Mouse (Mus musculus) heart, postnatal 10 days (tissue): ENCODE data around the gene Sfxn1. TPM values are rescaled to one million over a fixed set of nuclear protein-coding genes. Genes with fewer than 3 reads are reported as not detected.
A peak's percentile ranks its signal among the peaks of the same experiment; 100 is the strongest.

Experiments
- DNase-seq, 2 experiments: peaks; one replicate each; pipeline ENCODE4 v3.0.0; 2021
- intact Hi-C: fragments of 180-260 bp; cut with DNase I; formaldehyde crosslinking; loops from one replicate; pipeline ENCODE4 v1.15.1; 2025
- total RNA-seq, 2 experiments: library from RNA; stranded (reverse); gene quantifications; 2 replicates each; pipeline ENCODE4 v1.2.3; 2021

Sfxn1 gene
- total RNA-seq, 2 experiments from 2014 or later, result 11.4 to 12.0 TPM

DNA sequence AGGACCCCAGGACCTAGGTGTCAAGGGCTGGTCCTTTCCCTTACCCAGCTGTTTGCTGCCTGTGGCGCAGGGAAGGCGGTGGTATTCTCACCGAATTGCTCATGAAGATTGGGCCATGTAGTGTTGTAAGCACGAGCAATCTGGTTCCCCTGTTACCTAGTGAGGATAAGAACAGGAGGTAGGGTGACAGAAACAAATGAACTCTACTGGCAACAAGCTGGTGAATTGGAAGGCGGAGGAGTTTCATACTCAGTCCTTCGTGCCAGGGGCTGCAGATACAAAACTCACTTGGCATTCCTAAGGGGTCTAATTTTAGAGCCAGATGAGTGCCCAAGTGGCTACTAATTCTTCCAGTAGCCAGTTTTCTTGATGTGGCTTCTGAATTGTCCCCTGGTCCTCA, 4.4 kb downstream of the Sfxn1 start:
- no peak for DNase-seq
- intact Hi-C loops, result no loop called here

DNA sequence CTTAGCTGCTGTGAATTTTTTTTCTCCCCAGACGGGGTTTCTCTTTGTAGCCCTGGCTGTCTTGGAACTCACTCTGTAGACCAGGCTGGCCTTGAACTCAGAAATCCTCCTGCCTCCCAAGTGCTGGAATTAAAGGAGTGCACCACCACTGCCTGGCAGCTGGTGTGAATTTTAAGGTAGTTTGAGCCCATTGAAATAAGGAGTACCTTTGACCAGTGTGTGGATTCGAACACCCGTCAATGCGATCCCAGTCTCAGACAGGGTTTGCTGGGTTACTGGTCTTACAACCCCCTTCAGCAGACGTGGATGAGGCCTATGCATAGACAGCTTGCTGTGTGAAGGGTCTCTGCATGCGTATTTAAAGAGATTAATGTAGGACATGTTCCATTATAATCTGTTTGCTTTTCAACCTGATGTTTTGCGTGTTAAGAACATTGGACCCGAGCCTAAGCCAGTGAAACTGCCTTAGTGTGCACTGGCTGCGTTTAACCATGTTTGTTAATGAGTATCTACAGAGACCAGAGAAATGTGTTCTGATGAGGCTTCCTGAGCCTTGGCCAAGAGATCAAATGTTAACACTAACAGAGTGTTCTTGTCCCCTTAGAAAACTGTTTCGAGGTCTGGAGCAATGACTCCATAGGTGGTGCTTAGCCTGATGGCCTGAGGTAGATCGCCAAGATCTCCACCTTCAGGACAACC, 5.2 kb downstream of the Sfxn1 start:
- no peak for DNase-seq
- intact Hi-C loops, result no loop called here

DNA sequence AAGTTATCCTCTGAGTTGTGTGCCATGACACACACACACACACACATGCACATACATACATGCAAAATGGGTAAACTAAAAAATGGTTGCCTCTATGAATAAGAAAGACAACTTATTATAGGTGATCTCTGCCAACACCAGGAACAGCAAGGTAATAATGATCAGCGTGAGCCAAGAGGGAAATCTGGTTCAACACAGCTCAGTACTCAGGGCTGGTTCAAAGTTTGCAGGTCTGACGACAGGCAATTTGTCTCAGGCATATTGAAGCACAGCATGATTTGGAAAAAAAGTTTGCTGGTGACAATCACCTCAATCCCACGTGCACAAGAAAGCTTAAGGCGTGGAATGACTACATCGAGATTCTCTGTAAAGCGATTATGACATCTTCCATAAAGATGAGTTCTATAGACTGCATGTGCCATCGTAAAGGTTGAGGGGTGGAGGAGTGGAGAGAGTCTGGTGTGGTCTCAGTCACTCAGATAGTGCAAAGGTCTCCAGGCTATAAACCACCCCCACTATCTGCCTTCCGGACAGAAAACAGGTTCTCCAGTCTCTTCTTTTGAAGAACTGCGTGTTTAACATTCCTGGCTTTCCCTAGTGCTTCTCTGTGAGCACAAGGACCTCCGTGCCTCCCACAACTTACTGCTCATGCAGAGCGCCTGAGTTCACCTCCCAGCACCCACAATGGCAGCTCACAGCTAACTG, 6.0 kb downstream of the Sfxn1 start:
- intact Hi-C loops, result no loop called here
- DNase-seq, result no peak

DNA sequence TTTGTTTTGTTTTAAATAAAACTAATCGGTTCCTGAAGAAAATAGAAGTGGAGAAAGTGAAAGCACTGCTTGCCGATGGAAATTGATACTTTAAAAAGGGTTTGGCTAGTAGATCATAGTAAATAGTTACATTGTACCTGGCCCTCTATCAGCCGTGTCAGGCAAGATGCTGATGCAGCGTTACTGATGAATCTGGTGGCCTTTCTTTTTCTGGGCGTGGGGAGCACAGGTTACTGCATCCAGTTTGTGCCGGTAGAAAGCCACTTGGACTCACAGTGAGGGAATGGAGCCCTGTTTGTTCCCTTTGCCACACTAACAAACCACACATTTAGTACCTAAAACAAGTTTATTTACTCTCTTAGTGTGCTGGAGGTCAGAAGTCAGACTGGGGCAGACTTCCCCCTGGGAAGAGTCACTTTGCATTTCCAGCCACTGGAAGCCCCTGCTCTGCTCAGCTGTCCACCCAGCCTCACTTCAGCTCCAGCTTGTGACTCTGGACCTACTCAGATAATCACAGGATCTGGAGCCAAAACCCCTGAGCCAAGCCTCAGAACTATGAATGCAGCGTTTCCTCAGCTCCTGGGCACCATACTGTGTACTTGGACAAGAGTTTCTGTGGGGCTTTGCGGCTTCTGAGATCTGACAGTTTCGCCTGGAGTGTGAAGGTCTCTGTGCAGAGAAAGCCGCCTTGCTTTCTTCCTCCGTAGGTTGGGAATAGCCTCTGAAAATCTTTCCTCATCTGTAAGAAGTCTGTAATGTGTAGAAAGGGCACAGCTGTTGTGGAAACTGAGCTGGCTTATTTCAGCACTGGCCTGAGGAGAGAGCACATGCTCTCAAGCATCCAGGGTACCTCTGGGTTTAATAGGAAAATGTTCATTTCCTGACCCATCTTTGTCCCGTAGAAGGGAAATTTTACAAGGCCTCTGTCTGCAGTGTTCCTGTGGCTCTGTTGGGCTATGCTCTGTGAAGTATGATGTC, 8.4 kb downstream of the Sfxn1 start:
- DNase-seq, result peak; percentile 29 to 38
- intact Hi-C loops, result no loop called here

DNA sequence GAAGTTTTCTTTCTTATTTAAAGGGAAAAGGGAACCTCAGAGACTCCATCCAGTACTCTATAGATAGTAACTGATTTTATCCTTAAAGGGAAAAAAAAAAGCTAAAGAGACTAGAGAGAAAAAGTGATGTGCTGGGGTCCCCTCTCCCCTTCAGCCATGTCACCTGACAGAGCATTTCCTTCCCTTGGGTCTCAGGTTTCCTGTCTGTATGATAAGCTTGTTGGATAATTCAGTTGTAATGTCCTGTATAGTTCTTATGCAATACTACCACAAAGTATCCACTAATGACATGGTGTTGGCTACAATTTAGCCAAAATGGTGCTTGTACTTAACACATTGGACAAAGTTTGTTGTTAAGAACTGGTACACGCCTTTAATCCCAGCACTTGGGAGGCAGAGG, 9.1 kb downstream of the Sfxn1 start:
- intact Hi-C loops, result no loop called here
- DNase-seq, result no peak

DNA sequence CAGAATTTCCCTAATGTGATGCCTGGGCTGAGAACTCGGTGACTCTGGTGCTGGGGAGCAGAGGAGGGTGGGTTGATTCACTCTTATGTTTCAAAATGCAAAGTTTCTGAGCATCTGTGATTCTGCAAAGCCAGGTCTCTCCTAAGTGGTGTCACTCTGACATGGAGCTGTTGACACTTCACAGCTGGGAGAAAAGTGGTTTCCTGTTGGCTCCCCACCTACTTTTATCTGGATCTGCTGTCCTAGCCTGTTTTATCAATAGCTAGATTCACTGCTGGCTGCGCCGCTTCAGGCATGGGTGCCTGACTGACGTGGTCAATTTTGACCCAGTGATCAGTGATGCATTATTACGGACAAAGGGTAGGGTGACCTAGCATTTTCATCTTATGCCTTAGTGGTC, 11.3 kb downstream of the Sfxn1 start:
- intact Hi-C loops, result no loop called here
- no peak for DNase-seq

DNA sequence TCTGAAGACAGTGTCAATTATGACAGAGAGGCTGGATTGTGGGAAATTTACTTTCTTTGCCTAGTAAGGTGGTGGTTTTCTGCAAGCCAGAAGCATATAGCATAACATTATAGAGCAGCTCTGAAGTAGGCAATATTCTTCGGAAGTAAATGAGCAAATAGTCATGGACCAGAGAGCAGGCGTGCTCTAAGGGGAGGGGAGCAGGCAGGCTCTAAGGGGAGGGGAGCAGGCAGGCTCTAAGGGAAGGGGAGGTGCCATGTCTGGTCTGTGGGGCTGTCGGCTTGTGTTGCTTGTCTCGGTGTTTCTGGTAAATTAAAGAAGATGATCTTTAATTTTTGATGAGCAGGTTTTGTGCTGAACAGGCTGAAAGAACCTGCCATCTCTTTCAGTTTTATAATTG, 12.5 kb downstream of the Sfxn1 start:
- intact Hi-C loops, result no loop called here
- DNase-seq, result no peak

DNA sequence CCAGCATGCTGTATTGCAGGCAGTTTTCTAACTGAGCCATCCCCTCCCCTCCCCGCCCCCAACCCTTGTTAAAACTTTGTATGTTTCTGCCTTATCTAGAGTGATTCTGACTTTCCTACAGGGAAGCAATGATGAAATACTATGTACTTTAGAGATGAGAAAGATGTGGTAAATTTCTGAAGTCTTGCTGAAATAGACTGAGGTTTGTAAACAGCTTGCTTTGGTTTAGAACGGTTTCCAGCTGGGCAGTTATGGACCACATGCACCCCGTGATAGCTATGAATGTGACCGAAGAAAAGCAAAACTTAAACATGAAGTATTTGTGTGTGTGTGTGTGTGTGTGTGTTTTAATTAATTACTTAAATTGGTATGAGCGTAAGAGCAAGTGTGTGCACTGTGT, 13.2 kb downstream of the Sfxn1 start:
- no peak for DNase-seq
- intact Hi-C loops, result no loop called here

DNA sequence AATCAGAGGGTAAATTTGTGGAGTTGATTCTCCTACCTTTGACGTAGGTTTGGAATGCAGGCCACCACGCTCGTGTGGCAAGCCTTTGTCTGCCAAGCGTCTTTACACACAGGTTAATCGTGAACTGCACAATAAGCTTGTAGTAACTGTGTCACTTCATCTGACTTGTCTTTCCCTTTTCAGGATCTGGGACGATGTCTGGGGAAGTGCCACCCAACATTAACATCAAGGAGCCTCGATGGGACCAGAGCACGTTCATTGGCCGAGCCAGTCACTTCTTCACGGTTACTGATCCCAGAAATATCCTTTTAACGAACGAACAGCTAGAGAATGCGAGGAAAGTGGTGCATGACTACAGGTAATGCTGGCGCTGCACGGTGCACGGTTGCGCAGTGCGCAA, 13.6 kb downstream of the Sfxn1 start:
- intact Hi-C loops, result no loop called here
- no peak for DNase-seq

DNA sequence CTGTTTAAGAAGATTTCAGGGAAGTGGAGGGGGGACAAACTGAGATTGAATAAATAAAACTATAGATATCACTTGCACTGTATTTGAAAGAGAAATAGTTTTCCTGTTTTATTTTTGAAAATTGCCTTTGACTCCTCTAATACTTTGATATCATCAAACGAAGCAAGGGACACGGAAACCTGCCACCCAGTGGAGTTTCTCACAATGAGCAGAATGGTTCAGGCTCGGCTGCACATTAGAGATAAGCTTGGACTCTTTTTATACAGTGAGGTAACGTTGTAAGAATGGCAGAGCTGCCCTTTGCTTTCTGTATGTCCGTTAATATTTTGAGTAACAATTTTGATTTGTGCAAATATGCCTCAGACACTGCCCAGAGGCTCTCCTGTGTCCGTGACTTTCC, 20.1 kb downstream of the Sfxn1 start:
- intact Hi-C loops, result no loop called here
- peak; percentile 21 to 31 for DNase-seq

DNA sequence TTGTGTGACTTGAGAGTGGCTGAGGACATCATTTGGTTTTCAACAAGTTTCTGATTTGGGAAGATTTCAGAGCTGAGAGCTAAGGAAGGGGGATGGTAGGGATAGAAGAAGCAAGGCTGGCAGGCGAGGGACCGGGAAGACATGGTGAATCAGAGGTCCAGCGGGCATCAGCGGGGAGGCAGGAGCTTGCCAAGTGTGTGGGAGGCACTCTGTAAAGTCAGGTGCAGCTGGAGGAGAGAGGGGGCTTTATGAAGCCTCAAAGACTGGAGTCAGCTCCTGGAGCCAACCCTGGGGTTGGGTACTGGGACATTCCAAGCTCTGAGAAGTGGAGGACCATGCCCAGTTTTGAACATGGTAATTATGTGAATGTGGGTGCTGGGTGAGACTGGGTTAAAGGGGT, 22.7 kb downstream of the Sfxn1 start:
- no peak for DNase-seq
- intact Hi-C loops, result no loop called here

DNA sequence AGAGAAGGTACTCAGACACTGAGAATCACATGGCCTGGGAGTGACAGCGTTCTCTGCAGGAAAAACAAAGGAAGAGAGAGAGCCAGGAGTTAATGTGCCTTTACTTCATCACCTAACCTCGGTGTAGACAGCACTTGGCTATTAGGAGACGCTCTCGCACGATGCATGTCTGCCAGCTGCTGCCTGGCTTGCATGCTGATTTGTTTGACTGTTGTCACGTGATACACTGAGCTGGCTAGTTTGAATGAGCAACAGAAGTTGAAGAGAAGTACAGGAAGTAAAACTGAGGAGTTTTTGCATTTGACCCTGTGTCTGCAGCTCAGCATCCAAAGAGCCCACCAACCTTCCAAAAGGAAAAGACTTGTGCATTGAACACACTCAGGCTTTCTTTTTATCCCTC, 23.3 kb downstream of the Sfxn1 start:
- intact Hi-C loops, result no loop called here

DNA sequence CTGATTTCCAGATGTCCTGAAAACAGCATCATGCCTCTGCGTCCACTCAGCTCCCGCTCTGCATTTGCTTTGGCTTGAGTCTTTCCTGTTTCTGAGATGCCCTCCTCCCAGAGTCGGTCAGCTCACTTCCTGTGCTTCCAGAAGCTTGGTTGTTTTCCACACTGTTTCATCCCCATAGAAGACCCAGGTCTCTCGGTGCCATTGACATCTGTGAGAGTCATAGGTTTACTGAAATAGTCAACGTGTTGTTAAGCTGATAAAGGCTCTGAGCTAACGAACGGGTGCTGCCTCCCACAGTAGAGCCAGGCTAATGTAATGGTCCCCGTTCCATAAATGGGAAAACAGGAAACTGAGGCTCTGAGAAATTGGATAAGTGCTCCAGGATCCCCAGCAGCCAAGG, 24.1 kb downstream of the Sfxn1 start:
- intact Hi-C loops, result no loop called here
- no peak for DNase-seq

More for the DNA sequence above, 23.3 kb downstream of the Sfxn1 start:
- peak; percentile 18 to 39 for DNase-seq

DNA sequence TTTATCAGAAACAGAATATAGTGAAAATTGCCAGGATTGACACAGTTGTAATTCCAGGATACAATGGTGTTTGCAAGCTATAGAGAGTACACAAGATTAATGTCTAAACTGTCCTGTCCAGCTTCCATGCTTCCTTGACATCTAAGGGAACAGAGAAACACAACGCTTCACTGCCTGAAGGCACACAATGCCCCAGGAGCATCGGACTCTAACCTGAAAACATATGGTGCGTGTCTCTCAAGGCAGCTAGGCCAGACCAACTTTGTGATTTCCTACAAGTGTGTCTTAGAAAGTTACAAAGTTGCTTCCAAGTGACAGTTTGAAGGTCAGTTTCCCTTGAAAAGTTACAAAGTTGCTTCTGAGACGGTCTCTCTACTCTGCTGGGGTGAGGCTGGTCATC, 25.6 kb downstream of the Sfxn1 start:
- no peak for DNase-seq
- intact Hi-C loops, result no loop called here

DNA sequence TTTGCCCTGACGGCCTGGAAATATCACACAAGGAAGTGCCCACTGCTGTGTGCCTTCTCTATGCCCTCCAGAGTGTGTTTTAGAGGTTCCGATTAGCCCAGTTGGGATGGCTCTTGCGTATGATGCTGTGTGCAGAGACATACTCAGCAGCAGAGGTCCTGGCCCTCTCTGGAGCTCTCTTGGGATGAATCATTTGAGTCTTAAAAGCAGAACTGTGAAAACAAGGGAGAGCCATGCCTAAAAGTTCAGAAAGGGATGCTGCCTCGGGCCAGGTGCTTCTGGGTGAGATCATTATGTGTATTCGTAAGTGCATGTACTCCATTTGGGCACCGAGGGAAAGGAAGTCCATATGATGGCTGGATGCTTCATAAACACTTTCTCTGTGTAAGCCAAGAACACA, 26.1 kb downstream of the Sfxn1 start:
- intact Hi-C loops, result no loop called here
- no peak for DNase-seq

DNA sequence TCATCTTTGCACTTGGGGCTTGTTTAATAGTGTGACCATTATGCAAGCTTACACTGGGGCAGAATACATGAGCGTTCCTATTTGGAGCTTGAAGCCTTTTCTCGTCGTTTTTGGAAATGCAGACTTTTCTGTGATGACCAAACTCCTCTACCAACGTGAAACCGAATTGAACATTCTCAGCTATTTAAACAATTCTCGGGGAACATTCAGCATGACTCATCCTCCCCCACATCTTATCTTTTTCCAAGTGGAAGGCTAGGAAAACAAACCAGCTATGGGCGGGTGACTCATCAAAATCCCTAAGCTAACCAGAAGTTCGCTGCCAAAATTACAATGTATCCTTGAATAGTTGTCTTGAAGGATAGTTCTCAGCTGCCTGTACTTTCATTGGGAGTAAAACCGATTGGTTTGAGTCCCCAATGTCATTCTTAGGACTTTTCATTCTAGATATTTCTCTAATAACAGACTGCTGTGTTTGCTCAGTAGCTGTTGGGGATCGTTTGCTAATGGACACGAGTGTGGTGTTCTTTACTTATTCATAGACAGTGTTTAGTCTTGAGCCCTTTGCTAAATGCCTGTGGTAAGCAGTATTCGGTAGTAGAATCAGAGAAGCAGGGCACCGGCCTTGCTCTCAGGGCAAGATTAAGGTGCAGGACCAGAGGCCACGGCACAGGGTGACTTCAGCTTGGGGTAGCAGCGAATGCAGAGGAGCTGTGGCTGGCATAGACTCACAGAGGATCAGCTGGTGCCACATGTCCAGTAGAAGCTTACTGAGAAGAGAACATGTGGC, 29.6 kb downstream of the Sfxn1 start:
- DNase-seq, result peak; percentile 52 to 56
- intact Hi-C loops, result no loop called here

DNA sequence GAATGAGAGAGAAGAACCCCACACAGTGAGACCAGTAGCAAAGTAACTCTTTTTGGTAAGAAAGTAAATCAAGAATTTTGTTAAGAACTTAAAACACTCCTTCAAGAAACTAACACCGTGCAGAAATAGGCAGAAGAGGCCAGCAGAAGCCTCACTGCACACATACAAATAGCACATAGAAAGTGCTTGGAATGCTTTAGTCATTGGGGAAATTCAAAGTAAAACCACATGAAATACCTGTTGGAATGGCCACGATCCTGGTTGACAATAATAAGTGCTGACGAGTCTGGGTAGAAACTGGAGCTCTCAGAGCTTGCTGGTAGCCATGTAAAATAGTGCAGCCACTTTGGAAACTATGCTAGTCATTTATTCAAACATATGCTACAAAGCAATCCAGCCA, 30.4 kb downstream of the Sfxn1 start:
- DNase-seq, result no peak
- intact Hi-C loops, result no loop called here

DNA sequence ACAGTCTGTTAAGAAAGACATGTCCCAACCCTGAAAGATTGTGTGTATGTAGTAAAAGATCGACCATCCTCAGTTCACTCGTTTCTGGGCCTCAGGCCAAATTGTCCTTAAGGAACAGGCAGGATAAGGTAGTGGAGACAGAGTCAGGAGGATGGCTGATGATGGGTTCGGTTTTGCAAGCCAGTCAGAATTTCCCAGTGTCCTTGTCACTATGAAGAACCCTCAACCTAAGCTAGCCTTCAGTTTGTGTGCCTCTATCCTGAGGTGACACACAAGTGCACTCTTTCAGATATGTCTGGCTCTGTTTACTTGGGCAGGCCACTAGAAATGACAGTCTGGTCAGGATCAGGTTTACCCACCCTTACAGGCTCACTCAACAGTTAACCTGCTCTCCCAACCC, 31.6 kb downstream of the Sfxn1 start:
- intact Hi-C loops, result no loop called here

DNA sequence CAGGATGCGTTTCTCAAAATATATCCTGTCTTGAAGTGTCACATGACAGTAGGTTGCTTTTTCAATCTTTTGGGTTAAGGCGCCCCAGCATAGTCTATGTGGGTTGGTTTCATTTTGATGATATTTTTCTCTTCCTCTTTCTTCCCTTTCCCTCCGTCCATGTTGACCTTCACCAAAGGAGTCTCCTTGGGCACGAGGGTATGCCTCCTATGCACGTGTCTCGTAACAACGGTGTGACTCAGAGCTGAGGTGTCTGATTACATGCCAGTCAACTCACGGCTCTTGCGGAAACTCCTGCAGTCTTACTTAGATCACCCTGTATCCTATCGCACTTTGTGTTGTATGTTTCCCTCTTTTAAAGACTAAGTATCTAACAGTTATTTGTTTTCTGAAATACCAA, 32.2 kb downstream of the Sfxn1 start:
- no peak for DNase-seq
- intact Hi-C loops, result no loop called here

More for the DNA sequence above, 31.6 kb downstream of the Sfxn1 start:
- no peak for DNase-seq

DNA sequence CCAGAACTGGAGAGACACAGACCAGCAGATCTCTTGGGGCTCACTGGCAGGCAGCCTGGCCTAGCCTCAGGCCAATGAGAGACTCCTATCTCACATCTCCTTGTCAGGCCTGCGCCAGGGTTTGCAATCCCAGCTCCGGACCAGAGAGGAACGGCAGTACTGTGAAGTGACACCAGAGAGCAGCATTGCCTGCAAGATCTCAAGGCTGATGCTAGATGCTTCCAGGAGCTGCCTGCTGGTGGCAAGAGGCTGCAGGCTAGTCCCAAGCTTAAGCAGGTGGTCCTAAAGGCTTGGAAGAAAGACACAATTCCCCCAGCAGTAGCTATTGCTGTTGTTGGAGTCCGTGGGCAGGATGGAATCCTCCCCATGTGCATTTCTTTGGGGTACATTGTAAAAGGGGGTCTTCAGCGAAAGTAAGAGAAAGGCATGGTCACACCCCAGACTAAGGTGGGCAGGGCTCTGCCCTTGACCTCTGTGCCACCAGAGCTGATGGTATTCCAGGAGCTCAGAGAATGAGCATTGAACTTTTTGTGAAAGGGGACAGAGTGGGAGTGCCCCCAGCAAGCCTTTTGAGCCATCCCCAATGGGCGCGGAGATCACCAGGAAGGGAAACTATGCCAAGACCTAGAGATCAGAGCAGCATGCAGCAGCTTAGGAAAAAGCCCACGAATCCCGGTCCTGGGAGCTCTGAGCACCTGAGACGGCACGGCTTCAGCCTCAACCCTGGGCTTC, 42.3 kb downstream of the Sfxn1 start:
- DNase-seq, result peak; percentile 83 to 88
- intact Hi-C loops, result loop anchor here (1.0 to 2.0 kb wide), 4 partner anchors 114 to 333 kb away; no protein-coding TSS in a partner anchor
